Mouse (Mus musculus) forebrain, postnatal 0 days (tissue): ENCODE measurements at regions not wholly inside any gene's neighbourhood (a gene's known extent, or its start where the extent isn't known, plus 50 kb on each side); places are given as distances from the start of the nearest gene placed in this dataset.
A peak's percentile ranks its signal among the peaks of the same experiment; 100 is the strongest.

ENCODE experiments used
- ATAC-seq: fragments of 200-750 bp; cut with Nextera tagmentation; 2 replicates; pipeline ENCODE4 v1.8.0; 2017; ENCODE audit warnings: mild to moderate bottlenecking, moderate library complexity
- DNase-seq: peaks from one replicate; pipeline ENCODE4 v3.0.0-alpha.2; 2015
- H3K27ac ChIP-seq: fragments of 300-500 bp; sonication (generic); 2 replicates; pipeline ENCODE4 v1.5.1; 2014; ENCODE audit warnings: low read depth, mild to moderate bottlenecking, antibody characterized with exemption, low read length, moderate library complexity, mixed read lengths
- H3K27me3 ChIP-seq: fragments of 300-500 bp; sonication (generic); 2 replicates; pipeline ENCODE4 v1.6.1; 2014; ENCODE audit warnings: mild to moderate bottlenecking, low read length, mixed read lengths; ENCODE audit not compliant: insufficient read depth
- H3K36me3 ChIP-seq: fragments of 300-500 bp; sonication (generic); 2 replicates; pipeline ENCODE4 v1.6.1; 2014; ENCODE audit warnings: mild to moderate bottlenecking, moderate library complexity; ENCODE audit not compliant: insufficient read depth
- H3K4me1 ChIP-seq: fragments of 300-500 bp; sonication (generic); 2 replicates; pipeline ENCODE4 v1.6.1; 2014; ENCODE audit warnings: antibody characterized with exemption; ENCODE audit not compliant: insufficient read depth
- H3K4me2 ChIP-seq: fragments of 300-500 bp; sonication (generic); 2 replicates; pipeline ENCODE4 v1.6.1; 2014; ENCODE audit warnings: low read depth, mild to moderate bottlenecking, moderate library complexity
- H3K4me3 ChIP-seq: fragments of 300-500 bp; sonication (generic); 2 replicates; pipeline ENCODE4 v1.5.1; 2014; ENCODE audit warnings: low read depth, low read length, mixed read lengths
- H3K9ac ChIP-seq: fragments of 300-500 bp; sonication (generic); 2 replicates; pipeline ENCODE4 v1.6.1; 2014; ENCODE audit warnings: mild to moderate bottlenecking
- H3K9me3 ChIP-seq: fragments of 300-500 bp; sonication (generic); 2 replicates; pipeline ENCODE4 v1.6.1; 2016; ENCODE audit warnings: low read length
- CTCF ChIP-seq: sonication (generic); IDR thresholded peaks from 2 replicates; pipeline ENCODE4 v1.5.1; 2016; ENCODE audit warnings: antibody characterized with exemption, control low read depth, low read depth
- WGBS: fragments of 180-500 bp; shearing (Covaris S2); extraction: QIAGEN DNeasy Blood & Tissue Kit; methylation state at CpG from one replicate; pipeline ENCODE4 v1.1.7; 2014; 5-methylcytosine and 5-hydroxymethylcytosine counted together

DNA sequence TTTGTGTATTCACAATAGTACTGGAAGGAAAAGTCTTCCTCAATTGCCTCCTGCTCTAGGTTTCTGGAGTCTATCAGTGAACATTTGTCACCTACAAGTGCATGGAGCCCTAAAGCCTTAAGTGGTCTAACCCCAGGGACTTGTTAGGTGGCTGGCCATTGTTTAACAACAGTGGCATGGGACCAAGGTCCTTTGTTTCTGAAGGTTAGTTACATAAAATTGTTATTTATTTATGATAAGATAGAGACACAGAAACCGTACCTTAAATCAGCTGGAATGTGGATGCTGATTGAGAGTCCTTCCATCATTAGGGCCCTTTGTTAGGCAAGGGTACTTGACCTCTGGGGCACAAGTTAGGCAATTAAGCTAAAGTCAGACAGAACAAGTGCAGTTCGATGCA lies 99.6 kb upstream of the Map4k3 start:
- TF ChIP-seq CTCF, result no peak
- Histone ChIP-seq H3K4me3 (no peak overlapping the region), H3K4me2 (no peak overlapping the region), H3K36me3 (no peaks in the 10 kb centered on the region), H3K9me3 (no peaks in the 10 kb centered on the region), H3K27me3 (no peaks in the 10 kb centered on the region), H3K4me1 (no peaks in the 10 kb centered on the region), H3K27ac (no peak overlapping the region), H3K9ac (no peak overlapping the region)
- ATAC-seq, result no peak
- WGBS, result 62% methylated on average over 2 of the region's 2 CpGs
- no peak for DNase-seq

- no peak for DNase-seq
- Histone ChIP-seq H3K36me3 (no peaks in the 10 kb centered on the region), H3K4me3 (no peak overlapping the region), H3K9ac (no peak overlapping the region), H3K27ac (no peak overlapping the region), H3K4me2 (no peak overlapping the region), H3K27me3 (no peaks in the 10 kb centered on the region), H3K9me3 (no peaks in the 10 kb centered on the region), H3K4me1 (no peaks in the 10 kb centered on the region)
- no peak for TF ChIP-seq CTCF
- 90% methylated on average over 17 of the region's 17 CpGs for WGBS
- ATAC-seq, result no peak
Observed at GRCm38 (mm10) chr17:80827361-80827760, 99.1 kb upstream of the Map4k3 start.

DNA sequence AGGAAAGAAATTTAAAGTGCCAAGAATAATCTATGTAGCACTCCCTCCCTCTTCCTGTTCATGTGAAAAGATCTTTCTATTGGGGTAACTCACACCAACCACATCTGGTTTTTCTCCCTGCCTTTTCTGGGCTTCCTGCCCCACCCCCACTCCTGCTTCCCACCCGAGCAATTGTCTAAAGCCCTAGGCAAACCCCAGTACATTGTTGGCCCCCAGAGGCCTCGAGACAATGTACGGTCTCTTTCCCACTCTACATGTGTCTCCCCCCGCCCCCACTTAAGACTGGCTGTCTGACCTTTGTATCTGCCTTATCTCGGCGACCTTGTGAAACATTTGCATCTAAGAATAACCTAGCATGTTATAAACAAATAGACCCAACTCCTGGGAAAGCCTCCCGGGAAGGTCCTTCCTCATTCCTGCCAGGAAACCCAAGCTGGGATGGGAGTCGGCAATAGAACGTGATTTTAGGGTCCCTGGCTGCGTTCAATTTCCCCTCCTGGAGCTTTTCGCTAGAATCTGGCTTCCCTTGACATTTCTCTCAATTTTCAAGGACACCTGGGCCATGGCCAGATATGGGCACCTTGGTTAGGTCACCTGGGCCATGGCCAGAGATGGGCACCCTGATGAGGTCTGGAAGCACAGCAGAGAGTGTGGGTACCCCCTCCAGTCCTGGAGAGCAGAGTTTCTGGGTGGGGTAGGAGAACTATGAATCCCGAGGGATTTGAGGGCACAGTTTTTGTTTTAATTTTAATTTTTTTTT lies 97.9 kb upstream of the Map4k3 start:
- Histone ChIP-seq H3K27me3 (no peaks in the 10 kb centered on the region), H3K4me1 (no peaks in the 10 kb centered on the region), H3K27ac (no peak overlapping the region), H3K4me3 (no peak overlapping the region), H3K9me3 (no peaks in the 10 kb centered on the region), H3K36me3 (no peaks in the 10 kb centered on the region), H3K9ac (no peak overlapping the region), H3K4me2 (no peak overlapping the region)
- ATAC-seq (peak; percentile 16; the same call in 1 of the 2 replicates), DNase-seq (no peak)
- no peak for TF ChIP-seq CTCF
- 64% methylated on average over 12 of the region's 12 CpGs for WGBS

GRCm38 (mm10) chr17:80825518-80825901 lies 97.2 kb upstream of the Map4k3 start:
- no peak overlapping the region for H3K27ac ChIP-seq
- TF ChIP-seq CTCF, result no peak
- H3K4me2 ChIP-seq, result no peak overlapping the region
- ATAC-seq (peak; percentile 55; the same call in 1 of the 2 replicates), DNase-seq (peak; percentile 43)
- no peaks in the 10 kb centered on the region for H3K36me3 ChIP-seq
- 41% methylated on average over 10 of the region's 10 CpGs for WGBS
- H3K9me3 ChIP-seq, result no peaks in the 10 kb centered on the region
- no peaks in the 10 kb centered on the region for H3K27me3 ChIP-seq
- no peak overlapping the region for H3K4me3 ChIP-seq
- no peak overlapping the region for H3K9ac ChIP-seq
- no peaks in the 10 kb centered on the region for H3K4me1 ChIP-seq

DNA sequence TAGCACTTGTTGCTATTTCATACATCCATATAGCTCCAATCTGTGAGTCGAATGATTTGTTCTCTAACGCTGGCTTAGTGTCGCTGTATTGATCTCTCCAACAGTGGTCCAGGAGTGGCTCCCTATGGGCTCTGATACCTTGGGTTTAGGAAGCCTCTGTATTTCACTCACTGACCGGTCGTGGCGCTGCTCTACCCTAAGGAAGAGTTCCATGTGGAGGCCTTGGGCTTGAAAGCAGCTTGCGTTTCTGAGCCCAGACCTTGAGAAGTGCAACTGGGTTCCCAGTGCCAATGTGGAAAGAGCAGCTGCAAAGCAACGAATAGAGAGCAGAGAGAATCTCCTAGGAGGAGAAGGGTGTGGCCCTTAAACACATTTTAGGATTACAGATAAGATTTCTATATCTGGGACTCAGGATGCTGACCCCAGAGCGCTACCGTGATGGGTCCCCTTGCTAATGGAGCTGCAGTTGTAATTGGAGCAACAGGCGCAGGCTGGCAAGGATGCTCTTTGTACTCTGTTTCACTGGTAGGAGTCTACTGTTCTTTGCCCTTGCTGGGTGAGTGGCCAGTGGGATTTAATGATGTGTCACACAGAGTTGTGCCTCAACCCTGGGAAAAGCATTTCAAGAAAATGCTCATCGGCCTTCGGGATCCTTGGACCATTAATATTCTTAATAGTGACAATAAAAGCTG lies 96.7 kb upstream of the Map4k3 start:
- no peak for ATAC-seq
- Histone ChIP-seq H3K4me3 (no peak overlapping the region), H3K27ac (no peak overlapping the region), H3K9ac (no peak overlapping the region), H3K27me3 (no peaks in the 10 kb centered on the region), H3K9me3 (no peaks in the 10 kb centered on the region), H3K4me1 (no peaks in the 10 kb centered on the region), H3K4me2 (no peak overlapping the region), H3K36me3 (no peaks in the 10 kb centered on the region)
- WGBS, result 79% methylated on average over 13 of the region's 13 CpGs
- no peak for DNase-seq
- TF ChIP-seq CTCF, result no peak

GRCm38 (mm10) chr17:80824261-80824660 lies 96.0 kb upstream of the Map4k3 start:
- Histone ChIP-seq H3K4me3 (no peak overlapping the region), H3K27ac (no peak overlapping the region), H3K4me1 (no peaks in the 10 kb centered on the region), H3K9me3 (no peaks in the 10 kb centered on the region), H3K9ac (no peak overlapping the region), H3K4me2 (no peak overlapping the region), H3K36me3 (no peaks in the 10 kb centered on the region), H3K27me3 (no peaks in the 10 kb centered on the region)
- WGBS, result 84% methylated on average over 2 of the region's 2 CpGs
- no peak for TF ChIP-seq CTCF
- DNase-seq (no peak), ATAC-seq (no peak)

DNA sequence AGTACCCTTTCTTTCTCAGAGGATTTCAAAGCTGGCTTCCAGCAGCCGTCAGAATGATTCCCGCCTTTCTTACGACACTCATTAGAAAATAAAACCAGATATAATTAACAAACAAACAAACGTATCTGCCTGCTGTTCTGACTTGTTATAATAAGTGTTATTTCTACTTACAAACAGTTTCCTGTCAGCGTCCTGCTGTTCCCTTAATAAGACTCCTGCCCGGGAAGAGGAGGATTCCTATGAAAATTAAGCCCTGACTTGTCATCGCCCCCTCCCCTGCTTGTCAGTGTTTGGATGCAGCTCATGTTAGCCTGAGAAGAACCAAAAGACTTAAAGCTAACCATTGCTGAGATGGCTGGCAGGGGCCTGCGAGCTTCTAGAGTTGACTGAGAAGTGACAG lies 92.6 kb upstream of the Map4k3 start:
- TF ChIP-seq CTCF, result no peak
- ATAC-seq, result peak; percentile 68
- Histone ChIP-seq H3K27ac (no peak overlapping the region), H3K36me3 (no peaks in the 10 kb centered on the region), H3K4me2 (no peak overlapping the region), H3K9me3 (no peaks in the 10 kb centered on the region), H3K4me1 (no peaks in the 10 kb centered on the region), H3K9ac (no peak overlapping the region), H3K4me3 (no peak overlapping the region), H3K27me3 (no peaks in the 10 kb centered on the region)
- WGBS, result 26% methylated on average over 8 of the region's 8 CpGs
- peak; percentile 35 for DNase-seq
